Mouse (Mus musculus) thymus, postnatal 10 days (tissue): ENCODE data around the gene Ptprj.
"Not testable (repeated sequence)": the region's sequence is repeated elsewhere in the genome, so short reads cannot be mapped to it uniquely, and the experiment has no call there.

ENCODE experiments used
- DNase-seq, 2 experiments: peaks; one replicate each; pipeline ENCODE4 v3.0.0; 2021; ENCODE audit warnings: low spot score in 2 of 2

The Ptprj gene

GRCm38 (mm10) chr2:90480747-90481308 is 99.6 kb downstream of the Ptprj start:
- DNase-seq: no peak

GRCm38 (mm10) chr2:90478531-90478930 is 101.9 kb downstream of the Ptprj start:
- DNase-seq: no peak

DNA sequence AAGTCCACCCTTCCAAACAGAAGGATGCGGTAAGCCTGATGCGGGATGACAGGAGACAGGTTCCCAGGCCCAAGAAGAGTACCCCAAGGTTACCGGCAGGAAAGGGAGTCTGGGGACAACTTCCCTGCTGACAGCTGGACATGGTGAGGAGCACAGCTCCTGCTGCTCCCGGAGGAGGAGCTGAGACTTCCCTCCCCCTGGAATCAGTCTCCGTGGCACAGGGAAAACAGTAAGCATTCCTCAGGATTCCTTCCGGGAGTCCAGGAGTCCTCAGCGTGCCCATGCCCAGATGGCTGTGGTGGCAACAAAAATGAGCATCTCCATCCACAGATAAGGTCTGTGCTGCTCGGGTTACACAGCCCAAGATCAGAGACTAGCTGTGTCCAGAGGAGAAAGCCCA is 102.8 kb downstream of the Ptprj start:
- DNase-seq: no peak

GRCm38 (mm10) chr2:90476792-90477191 is 103.7 kb downstream of the Ptprj start:
- no peak for DNase-seq

DNA sequence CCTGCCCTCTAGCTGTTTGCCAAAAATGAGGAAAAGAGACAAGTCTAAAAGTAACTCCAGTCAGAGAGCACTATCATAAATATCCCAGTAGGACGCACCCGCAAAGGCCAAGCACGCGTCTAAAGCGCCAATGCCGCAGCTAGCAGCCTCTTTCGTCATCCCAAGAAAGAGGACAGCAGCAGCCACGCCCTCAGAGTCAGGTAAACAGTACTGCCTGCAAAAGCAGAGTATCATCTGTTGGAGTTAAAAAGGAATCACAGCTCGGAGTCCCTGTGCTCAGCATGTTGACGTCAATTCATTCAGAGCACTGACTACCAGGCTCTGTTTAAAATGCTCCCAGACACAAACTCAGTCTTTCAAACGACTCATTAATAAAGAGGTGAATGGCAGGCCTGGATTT is 104.1 kb downstream of the Ptprj start:
- no peak for DNase-seq

GRCm38 (mm10) chr2:90474593-90475405 is 105.6 kb downstream of the Ptprj start:
- peak; percentile 79 to 92 for DNase-seq

DNA sequence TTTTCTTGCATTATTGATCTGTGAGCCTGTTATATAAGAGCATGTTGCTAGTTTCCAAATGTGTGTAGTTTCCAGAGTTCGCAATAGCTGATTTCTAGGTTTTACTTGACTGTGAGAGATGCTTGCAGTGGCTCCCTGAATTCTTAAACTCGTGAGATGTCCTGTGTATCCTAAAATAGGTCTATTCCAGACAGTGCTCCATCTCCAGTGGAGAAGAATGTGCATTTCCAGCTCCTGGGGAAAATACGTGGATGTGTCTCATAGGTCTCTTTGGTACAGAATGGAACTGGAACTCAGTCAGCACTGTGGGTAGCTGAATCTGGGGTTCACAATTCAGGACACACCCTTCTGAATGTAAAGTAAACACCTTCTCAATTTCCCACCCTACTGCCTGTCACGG is 107.7 kb downstream of the Ptprj start:
- DNase-seq: no peak

DNA sequence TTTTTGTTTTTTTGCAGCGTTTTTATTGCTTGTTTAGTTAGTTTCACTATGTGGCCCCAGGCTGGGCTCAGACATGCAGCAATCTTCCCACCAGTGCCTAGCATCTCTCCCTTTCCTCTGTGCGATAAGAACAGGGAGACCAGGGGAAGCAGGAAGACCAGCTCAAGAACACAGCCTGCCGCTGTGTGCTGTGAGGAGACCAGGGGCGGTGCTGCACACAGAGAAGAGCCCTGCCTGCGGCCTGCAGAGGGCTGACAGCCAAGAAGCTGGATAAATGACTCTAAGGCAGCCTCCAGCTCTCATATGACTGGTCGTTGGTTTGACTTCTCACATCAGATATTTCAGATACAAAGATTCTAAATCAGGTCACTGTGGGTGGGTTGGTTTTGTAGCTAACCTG is 110.3 kb downstream of the Ptprj start:
- DNase-seq: no peak

GRCm38 (mm10) chr2:90466480-90466879 is 114.0 kb downstream of the Ptprj start:
- no peak for DNase-seq

- no peak for DNase-seq
These were observed 116.7 kb downstream of the Ptprj start for GRCm38 (mm10) chr2:90463735-90464134.

- DNase-seq: no peak
These were observed 118.2 kb downstream of the Ptprj start for GRCm38 (mm10) chr2:90462252-90462651.

DNA sequence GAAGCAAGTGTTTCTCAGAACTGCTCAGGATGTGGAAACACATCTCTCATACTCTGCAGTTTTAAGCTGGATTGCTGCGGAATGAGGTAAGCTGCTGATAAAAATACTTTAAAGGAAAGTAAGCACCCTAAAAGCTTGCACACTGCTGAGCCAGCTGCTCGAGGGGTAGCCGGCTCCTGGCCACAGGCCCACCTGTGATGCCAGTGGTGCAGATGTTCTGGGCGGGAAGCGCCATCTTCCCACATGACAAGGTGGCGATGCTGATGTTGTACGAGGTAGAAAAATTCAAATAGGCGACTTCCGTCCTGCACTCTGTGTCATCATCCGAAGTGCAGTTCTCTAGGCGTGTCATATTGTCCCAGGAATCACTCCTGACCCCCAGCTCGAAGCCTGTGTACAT is 122.5 kb downstream of the Ptprj start:
- DNase-seq: peak; percentile 47 to 53

GRCm38 (mm10) chr2:90452380-90452779 is 128.1 kb downstream of the Ptprj start:
- no peak for DNase-seq

DNA sequence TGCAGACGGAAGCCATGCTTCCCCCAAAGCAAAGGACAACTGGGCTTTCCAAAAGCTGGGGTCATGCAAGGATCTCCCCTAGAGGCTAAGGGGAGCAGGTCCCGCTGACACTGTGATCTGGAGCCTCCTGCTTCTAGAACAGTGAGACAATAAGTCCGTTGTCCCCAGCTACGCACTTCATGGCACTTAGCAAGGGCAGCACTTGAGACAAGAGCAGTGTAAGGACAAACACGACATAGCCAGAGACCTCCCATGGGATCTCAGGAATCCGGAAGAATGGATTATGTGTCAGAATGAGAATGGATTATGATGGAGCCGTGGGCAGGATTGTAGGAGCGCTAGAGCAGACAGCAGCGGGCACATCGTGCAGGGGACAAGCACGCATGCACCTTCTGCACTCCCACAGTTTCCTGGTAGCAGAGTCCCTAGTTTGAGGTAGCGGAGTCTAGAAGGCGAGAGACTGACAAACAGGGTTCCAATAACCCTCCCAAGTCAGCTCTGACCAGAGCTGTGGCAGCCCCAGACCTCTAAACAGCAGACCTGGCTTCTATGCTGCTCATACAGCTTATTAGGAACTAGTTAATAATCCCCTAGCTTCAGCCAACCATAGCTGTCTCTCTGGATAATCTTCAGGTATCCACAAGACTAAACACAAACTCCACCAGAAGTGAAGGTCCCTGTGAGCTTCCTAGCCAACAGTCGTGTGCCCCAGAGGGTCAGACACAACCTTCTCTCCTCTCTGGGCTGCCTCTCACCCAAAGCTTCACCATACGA is 131.3 kb downstream of the Ptprj start:
- no peak for DNase-seq

DNA sequence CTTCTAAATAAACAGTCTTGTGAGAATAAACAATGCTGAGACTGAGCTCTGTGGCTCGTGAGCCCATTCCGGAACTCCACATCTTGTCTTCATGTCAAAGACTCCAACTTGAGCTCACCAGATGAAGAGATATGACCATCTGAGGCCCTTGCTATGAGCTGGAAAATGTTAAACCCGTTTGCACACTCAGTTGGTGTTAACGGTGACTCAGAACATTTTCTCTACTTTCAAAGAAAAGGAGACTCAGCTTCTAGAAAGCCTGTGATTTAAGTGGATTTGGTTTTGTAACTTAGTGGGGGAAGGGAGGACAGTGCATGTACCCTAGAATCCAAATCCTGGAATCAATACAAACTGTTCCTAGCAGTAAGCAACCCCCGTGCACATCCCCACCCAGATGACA is 136.6 kb downstream of the Ptprj start:
- DNase-seq: no peak

GRCm38 (mm10) chr2:90441811-90442210 is 138.6 kb downstream of the Ptprj start:
- not testable (repeated sequence) for DNase-seq

DNA sequence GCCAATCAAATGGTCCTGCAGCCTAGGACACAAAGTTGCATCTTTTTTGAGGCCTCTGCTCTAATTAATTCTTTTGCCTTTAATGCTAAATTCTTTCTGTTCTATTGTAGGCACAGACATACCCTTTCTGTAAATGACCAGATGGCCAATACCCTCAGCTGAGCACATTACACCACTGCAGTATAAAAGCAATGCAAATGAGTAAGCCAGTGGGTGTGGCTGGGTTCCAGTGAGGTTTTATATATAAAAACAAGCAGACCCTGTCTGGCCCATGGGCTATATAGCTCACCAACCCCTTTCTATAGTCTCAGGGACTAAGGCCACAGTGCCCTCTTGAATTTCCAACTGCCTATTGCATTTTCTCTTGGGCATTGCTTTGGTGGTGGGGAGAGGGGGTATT is 140.3 kb downstream of the Ptprj start:
- DNase-seq: not testable (repeated sequence)

DNA sequence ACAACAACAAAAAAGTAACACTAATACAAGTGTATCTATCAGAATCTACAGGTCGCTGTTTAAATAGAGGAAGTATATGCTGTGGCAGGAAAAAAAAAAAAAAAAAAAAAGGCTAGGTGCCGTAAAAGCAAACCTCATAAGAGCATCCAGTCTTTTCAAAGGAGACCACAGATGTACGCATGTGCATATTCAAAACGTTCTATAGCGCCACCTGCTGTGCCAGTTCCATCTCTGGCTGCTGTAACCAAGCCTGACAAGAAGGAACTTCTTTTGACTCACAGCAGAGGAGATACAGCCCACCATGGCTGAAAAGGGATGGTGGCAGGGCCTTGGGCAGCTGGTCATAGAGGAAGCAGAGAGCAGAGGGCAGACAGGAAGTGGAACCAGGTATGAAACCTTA is 143.0 kb downstream of the Ptprj start:
- DNase-seq: not testable (repeated sequence)

DNA sequence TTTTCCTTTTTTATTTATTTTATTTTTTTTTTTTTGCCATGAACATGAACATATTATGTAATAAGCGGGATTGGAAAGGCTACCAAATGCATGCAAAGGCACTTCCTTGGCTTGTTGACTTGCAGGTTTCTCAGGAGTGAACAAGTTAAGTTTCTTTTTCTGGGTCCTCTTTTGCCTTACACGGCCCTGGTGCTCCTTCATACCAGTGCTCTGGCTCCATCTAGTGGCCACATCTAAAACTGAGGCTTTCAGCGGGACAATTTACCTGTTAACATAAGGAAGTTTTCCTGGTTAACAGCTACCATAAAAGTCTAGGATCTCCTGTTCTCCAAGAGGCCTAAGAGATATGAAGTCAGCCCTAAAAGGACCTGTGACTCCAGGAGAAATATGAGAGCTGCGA is 150.7 kb downstream of the Ptprj start:
- DNase-seq: not testable (repeated sequence)

DNA sequence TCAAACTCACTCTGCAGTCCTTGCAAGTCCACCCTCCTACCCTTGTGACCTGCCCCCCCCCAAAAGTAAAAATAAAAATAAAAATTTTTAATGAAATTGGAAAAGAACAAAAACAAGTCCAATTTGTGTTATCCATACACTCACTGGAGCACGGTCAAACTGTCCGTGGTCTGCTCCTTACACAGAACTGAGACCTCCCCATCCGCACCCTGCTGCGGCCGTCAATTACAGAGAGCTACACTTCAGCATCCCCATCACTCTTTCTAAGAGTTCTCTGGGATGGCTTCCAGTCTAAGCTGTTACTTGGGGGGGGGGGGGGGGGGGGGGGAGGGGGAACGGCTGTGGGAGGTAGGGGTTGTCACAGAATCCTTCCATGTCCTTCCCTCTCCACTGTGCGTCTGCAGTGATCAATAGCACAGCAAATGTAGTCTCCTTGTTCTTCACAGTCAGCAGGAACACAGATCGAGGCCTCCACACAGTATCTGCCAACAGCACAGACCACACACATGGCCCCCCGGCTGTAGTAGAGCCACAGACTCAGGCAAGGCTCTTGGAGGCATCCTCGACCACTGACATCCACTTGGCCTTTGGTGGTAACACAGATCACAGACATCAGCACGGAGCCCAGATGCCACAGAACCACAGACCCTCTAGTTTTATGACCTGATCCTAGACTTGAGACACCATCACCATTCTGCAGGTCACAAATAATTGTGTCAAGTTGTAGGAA is 151.3 kb downstream of the Ptprj start:
- DNase-seq: not testable (repeated sequence)

DNA sequence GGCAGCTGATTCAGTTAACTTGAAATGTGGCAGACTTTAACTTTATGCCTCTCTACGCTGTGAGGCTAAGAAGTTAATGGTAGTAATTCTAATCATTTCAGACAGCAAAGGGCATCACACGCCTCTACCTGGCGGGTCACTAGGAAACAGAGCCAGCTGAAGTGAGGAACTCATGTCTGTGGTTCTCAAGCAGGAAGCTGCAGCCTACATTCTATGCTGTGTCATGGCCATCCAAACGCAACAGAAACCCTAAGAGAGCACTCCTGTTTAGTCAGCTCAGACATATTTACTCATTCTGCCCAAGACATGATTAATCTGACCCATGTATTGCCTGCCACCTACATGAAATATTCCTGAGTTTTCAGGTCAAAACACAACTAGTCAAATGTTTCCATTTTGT is 155.5 kb downstream of the Ptprj start:
- not testable (repeated sequence) for DNase-seq

DNA sequence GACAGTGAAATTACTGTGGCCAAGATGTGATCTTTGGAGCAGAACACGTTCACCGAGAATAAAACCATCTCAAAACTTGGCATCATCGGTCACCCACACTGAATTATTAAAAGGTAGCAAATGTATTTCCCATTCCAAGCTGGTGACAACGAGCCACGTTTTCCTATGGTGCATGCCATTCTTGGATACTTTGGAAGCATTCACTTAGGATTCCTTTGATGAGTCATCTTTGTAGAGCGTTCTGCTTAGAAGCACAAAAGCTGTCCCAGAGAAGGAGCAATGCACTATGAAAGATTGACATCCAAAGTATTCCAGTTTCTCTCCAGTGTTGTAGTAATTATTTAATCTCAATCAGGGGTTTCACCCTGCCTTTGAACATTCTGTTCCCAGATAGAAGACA is 158.2 kb downstream of the Ptprj start:
- DNase-seq: not testable (repeated sequence)
